Mouse (Mus musculus): Measurements from ENCODE around the gene Gm28729.
A peak's percentile ranks its signal among the peaks of the same experiment; 100 is the strongest.

Gm28729 gene

GRCm38 (mm10) chr9:96469556-96470265 lies 55.4 kb downstream of the Gm28729 start:
- ATAC-seq (ENCODE audit: insufficient number of reproducible peaks, low FRiP score, low TSS enrichment) = no peak

- ATAC-seq (ENCODE audit: insufficient number of reproducible peaks, low FRiP score, low TSS enrichment) = no peak
These were observed 61.4 kb downstream of the Gm28729 start for GRCm38 (mm10) chr9:96463708-96464107.

- no peak for ATAC-seq (ENCODE audit: insufficient number of reproducible peaks, low FRiP score, low TSS enrichment)
These were observed 63.5 kb downstream of the Gm28729 start for GRCm38 (mm10) chr9:96461607-96462006.

GRCm38 (mm10) chr9:96460117-96460865 lies 64.8 kb downstream of the Gm28729 start:
- ATAC-seq (ENCODE audit: insufficient number of reproducible peaks, low FRiP score, low TSS enrichment) = no peak

DNA sequence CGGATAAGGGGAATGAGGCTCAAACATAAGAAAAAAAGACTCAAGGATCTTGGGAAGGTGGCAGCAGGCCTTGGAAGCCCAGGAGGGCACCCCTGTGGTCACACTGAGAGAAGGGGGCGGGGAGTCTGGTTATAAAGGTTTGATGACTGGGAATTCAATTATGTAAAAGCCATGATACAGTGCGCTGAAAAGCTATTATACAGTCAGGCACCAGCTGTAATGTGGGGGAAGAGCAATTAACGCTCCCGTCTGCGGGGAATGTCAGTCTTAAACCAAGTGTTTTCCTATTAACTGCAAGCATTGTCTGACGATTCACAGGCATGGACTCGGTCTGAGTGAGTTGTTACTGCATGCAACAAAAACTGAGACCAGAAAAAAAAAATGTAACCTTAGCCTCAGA lies 69.4 kb downstream of the Gm28729 start:
- ATAC-seq (ENCODE audit: insufficient number of reproducible peaks, low FRiP score, low TSS enrichment) = no peak

DNA sequence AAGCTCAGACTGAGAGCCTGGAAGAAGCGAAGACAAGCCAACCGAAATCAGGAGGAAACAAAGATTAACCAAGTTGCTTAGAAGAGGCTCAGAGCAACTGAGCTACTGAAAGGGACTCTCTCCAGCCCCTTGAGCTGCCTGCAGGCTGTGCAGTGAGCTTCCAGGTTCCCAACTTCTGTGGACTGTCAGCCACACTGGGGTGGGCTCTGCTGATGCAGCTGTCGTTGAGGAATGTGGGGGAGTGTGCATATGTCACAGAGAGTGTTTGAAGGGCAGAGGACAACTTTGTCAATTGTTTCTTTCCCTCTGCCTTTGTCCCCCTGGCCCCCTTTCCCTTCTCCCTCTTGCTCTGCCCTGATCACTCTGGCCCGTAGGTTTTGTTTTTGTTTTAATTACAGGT lies 72.1 kb downstream of the Gm28729 start:
- ATAC-seq (ENCODE audit: insufficient number of reproducible peaks, low FRiP score, low TSS enrichment) = no peak

- no peak for ATAC-seq (ENCODE audit: insufficient number of reproducible peaks, low FRiP score, low TSS enrichment)
These were observed 74.0 kb downstream of the Gm28729 start for GRCm38 (mm10) chr9:96450900-96451720.

GRCm38 (mm10) chr9:96449514-96449913 lies 75.5 kb downstream of the Gm28729 start:
- no peak for ATAC-seq (ENCODE audit: insufficient number of reproducible peaks, low FRiP score, low TSS enrichment)

DNA sequence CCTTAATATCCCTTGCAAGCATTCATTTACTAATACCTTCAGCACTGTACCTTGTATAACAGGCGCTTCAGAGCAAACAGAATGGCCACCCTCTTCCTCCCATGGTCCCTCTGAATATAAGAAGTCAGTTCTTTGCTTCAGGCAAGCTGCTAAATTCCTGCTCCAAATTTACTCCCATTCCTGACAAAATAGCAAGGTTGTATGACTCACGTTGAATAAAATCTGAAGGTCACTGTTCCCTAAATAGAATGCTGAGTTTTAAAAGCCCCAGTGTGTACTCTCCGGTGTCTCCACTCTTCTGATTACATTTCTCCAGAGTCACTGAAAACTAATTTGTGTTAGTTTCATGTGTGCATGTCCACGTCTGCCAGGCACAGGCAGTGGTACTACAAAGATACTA lies 79.7 kb downstream of the Gm28729 start:
- no peak for ATAC-seq (ENCODE audit: insufficient number of reproducible peaks, low FRiP score, low TSS enrichment)

DNA sequence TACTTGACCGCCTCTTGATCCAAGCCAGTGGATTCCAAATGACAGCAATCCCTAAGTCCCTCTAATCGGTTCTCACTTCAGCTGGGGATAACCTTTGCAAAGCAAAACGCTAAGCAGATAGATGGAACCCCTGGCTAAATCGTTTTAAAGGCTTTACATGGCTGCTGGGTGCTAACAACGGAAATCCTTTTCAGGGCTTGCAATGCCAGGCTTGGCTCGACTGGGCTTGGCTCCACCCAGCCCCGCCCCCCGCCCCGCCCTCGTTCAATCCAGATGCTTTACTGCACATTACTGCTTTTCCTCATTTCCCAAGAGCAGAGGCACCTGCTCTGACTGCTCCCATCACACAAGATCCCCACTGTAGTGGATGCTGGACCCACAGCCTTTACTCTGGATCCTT lies 83.0 kb downstream of the Gm28729 start:
- no peak for ATAC-seq (ENCODE audit: insufficient number of reproducible peaks, low FRiP score, low TSS enrichment)

DNA sequence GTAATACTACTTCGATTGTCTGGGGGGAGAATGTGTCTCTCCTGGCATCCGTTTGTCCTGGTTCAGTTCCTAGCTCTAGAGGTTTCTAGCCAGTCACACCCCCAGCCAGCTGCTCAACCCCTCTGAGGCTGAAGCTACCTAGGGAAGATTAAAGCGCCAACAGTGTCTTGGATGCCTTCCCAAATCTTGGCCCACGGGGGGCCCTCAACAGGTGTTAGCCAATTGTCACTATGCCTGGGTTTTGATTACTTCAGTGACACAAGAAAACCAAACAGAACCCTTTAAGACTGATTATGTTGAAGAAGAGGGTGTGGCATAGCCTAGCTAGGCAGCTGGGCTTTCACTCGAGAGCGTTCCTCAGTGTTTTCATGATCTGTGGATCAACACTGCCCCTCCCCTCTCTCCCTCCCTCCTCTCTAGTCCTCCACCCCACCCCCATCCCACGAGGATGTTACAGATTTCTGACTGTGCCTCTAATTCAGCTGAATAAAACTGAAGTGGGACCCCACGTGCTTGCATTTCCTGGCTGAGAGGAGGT lies 86.7 kb downstream of the Gm28729 start:
- ATAC-seq (ENCODE audit: insufficient number of reproducible peaks, low FRiP score, low TSS enrichment) = 0 out of 2 replicates have a peak, but pooled peaks have one; percentile 50

GRCm38 (mm10) chr9:96437805-96438333 lies 87.2 kb downstream of the Gm28729 start:
- ATAC-seq (ENCODE audit: insufficient number of reproducible peaks, low FRiP score, low TSS enrichment) = 0 out of 2 replicates have a peak, but pooled peaks have one; percentile 32

- no peak for ATAC-seq (ENCODE audit: insufficient number of reproducible peaks, low FRiP score, low TSS enrichment)
These were observed 87.9 kb downstream of the Gm28729 start for GRCm38 (mm10) chr9:96436901-96437804.
